Mouse (Mus musculus): ENCODE results near the gene C330021F23Rik. TPM values are rescaled to one million over a fixed set of nuclear protein-coding genes. Genes with fewer than 3 reads are reported as not detected.

Gene C330021F23Rik
- polyA plus RNA-seq, 1 experiment from 2014 or later: 0.91 TPM

DNA sequence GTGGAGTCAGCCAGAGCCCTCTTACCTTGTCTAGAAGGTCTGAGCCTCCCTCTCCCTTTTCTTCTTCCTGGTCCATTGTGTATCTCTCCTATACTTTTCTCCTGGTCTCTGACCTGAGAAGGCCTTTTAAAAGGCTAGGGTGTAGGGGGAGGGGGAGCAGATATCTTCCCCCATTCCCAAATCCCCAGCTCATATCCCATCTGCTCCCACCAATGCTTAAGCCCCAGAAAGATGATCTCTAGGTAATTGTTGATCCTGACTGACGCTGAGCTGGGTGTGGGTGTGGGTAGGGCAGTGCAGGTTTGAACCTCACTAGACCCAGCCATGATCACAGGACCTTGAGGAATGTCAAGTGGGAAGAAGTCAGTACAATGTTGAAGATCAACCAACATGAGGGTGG is 57.7 kb downstream of the C330021F23Rik start, which contains the start of gene Pcp2:
Pcp2 (minus strand) TSS at position 101 of the 400 bp plus-strand sequence.
- H3K4me3 ChIP-seq (ENCODE audit: low read depth, low read length): no peak within 1 kb of the TSS
- no peak for TF ChIP-seq CTCF (IDR thresholded peaks at IDR 0.05; ENCODE audit: low read depth)
- DNase-seq (no peak), ATAC-seq (ENCODE audit: insufficient read depth) (no peak)
- H3K4me1 ChIP-seq (ENCODE audit: insufficient read depth): no peaks in the 10 kb centered on the region
- 0 out of 2 replicates have a peak, but pooled peaks cover 5% of the 10 kb centered on the region for H3K27me3 ChIP-seq (ENCODE audit: insufficient read depth, low read length)
- H3K9me3 ChIP-seq (ENCODE audit: low read depth, low read length): no peaks in the 10 kb centered on the region
- H3K4me2 ChIP-seq: no peak within 1 kb of the TSS
- H3K9ac ChIP-seq: no peak within 1 kb of the TSS
- no peaks in the 10 kb centered on the region for H3K36me3 ChIP-seq (ENCODE audit: insufficient read depth)
- no peak within 1 kb of the TSS for H3K27ac ChIP-seq (ENCODE audit: low read depth)
- 64% methylated on average over 1 of the region's 1 CpGs for WGBS

DNA sequence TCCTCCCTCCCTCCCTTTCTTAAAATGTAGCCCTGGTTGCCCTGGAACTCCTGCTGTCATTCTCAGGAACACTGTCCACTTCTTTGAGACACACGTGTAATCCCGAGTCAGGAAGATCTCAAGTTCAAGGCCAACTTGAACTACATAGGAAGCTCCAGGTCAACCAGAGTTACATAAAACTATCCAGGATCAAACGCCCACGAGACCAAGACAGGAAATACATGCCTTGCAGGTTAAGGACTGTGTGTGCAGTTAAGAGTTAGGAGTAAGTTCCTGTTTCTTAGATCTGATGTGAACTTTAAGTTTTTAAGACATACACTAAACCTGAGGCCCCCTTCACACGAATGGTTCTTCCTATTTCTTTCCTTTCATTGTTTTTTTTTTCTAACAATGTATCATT is 59.2 kb downstream of the C330021F23Rik start:
- 45% methylated on average over 5 of the region's 5 CpGs for WGBS
- Histone ChIP-seq H3K4me1 (ENCODE audit: insufficient read depth) (no peaks in the 10 kb centered on the region), H3K9ac (no peak overlapping the region), H3K27ac (ENCODE audit: low read depth) (no peak overlapping the region), H3K4me3 (ENCODE audit: low read depth, low read length) (no peak overlapping the region), H3K36me3 (ENCODE audit: insufficient read depth) (no peaks in the 10 kb centered on the region), H3K4me2 (no peak overlapping the region), H3K9me3 (ENCODE audit: low read depth, low read length) (no peaks in the 10 kb centered on the region), H3K27me3 (ENCODE audit: insufficient read depth, low read length) (0 out of 2 replicates have a peak, but pooled peaks cover 5% of the 10 kb centered on the region)
- no peak for TF ChIP-seq CTCF (IDR thresholded peaks at IDR 0.05; ENCODE audit: low read depth)
- no peak for ATAC-seq (ENCODE audit: insufficient read depth)
- DNase-seq: no peak

DNA sequence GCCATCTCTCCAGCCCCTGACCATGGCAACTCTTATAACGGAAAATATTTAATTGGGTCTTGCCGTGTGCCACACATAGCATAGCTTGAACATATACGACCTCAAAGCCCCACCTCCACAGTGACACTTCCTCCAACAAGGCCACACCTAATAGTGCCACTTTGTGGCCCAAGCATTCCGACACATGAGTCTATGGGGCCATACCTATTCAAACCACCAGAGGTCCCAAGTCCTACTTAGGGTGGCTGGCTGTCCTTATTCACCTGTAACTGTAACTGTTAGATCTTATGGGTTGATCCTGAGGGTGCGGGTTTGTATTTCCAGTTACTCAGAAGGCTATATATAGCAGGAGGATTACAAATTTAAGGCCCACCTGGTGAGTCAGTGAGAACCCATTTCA is 60.2 kb downstream of the C330021F23Rik start:
- peak; percentile 43 for DNase-seq
- Histone ChIP-seq H3K27me3 (ENCODE audit: insufficient read depth, low read length) (0 out of 2 replicates have a peak, but pooled peaks cover 5% of the 10 kb centered on the region), H3K4me2 (no peak overlapping the region), H3K36me3 (ENCODE audit: insufficient read depth) (no peaks in the 10 kb centered on the region), H3K27ac (ENCODE audit: low read depth) (no peak overlapping the region), H3K4me3 (ENCODE audit: low read depth, low read length) (no peak overlapping the region), H3K4me1 (ENCODE audit: insufficient read depth) (no peaks in the 10 kb centered on the region), H3K9ac (no peak overlapping the region), H3K9me3 (ENCODE audit: low read depth, low read length) (no peaks in the 10 kb centered on the region)
- no peak for ATAC-seq (ENCODE audit: insufficient read depth)
- 29% methylated on average over 5 of the region's 5 CpGs for WGBS
- TF ChIP-seq CTCF (IDR thresholded peaks at IDR 0.05; ENCODE audit: low read depth): peak; percentile 60

DNA sequence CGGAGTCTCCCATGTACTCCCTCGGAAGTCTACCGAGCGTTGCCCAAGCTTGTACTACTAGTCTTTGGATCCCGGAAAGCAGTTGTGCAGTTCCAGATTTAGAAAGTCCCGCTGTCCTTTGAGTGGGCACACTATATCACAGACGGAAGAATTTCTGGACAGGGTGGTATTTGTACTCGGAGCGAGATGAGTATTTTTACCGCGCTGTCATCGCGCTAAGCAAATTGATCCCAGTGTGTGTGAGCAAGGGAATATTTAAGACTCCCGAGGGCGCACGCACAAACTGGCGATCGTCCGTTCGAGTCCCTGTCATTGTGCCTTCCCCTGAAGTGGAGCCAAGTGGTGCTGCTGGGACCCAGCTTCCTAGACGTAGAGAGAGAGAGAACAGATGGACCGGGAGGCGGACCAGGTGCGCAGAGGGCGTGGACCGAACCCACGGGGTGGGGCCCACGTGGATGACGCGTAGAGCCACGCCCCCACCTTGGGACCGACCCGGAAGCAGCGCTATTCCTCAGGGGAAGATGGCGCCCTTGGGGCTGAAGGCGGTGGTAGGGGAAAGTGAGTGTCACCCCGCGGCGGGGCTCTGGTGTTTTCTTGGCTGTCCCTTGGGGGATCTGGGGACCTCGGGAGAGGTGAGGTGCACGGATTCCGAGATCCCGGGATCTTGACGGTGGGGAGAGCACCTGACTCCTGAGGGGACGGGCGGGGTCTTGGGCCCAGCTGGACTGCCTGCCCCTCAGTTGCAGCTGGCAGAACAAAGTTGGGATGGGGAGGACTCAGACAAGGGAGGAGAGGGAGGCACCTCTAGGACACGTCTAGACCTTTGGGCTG is 63.1 kb downstream of the C330021F23Rik start, which contains the start of gene Stxbp2:
Stxbp2 (plus strand) TSS at position 309 of the 831 bp plus-strand sequence.
- H3K4me2 ChIP-seq: peak within 1 kb of the TSS; percentile 62
- H3K9me3 ChIP-seq (ENCODE audit: low read depth, low read length): no peaks in the 10 kb centered on the region
- no peak for TF ChIP-seq CTCF (IDR thresholded peaks at IDR 0.05; ENCODE audit: low read depth)
- 0 out of 2 replicates have a peak, but pooled peaks cover 3% of the 10 kb centered on the region for H3K36me3 ChIP-seq (ENCODE audit: insufficient read depth)
- H3K27ac ChIP-seq (ENCODE audit: low read depth): no peak within 1 kb of the TSS
- no peaks in the 10 kb centered on the region for H3K4me1 ChIP-seq (ENCODE audit: insufficient read depth)
- DNase-seq: peak; percentile 83
- peak; percentile 92 for ATAC-seq (ENCODE audit: insufficient read depth)
- H3K4me3 ChIP-seq (ENCODE audit: low read depth, low read length): peak within 1 kb of the TSS; percentile 59
- H3K9ac ChIP-seq: peak within 1 kb of the TSS; percentile 56
- 5% methylated on average over 47 of the region's 47 CpGs for WGBS
- H3K27me3 ChIP-seq (ENCODE audit: insufficient read depth, low read length): 0 out of 2 replicates have a peak, but pooled peaks cover 5% of the 10 kb centered on the region

DNA sequence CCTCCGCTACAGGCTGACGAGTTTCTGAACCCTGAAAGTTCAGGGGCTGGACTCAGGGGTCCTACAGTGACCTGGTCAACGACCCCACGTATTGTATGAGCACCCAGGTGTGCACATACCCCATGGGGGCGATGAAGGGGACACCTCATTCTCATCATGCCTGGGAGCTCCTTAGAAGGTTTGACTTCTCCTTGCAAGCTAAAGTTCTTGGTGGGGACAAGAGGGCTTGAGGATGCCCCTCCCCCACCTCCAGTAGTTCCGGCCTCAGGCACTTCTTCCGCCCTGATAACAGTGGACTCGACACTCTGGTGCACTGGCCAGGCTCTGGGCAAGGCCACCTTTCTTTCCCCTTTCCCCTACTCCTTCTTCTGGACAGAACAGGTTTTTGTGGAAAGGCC is 63.7 kb downstream of the C330021F23Rik start:
- H3K27me3 ChIP-seq (ENCODE audit: insufficient read depth, low read length): 0 out of 2 replicates have a peak, but pooled peaks cover 5% of the 10 kb centered on the region
- H3K4me2 ChIP-seq: peak overlapping the region; percentile 62
- ATAC-seq (ENCODE audit: insufficient read depth) (peak; percentile 13; the same call in 1 of the 2 replicates), DNase-seq (no peak)
- H3K4me1 ChIP-seq (ENCODE audit: insufficient read depth): no peaks in the 10 kb centered on the region
- H3K36me3 ChIP-seq (ENCODE audit: insufficient read depth): 0 out of 2 replicates have a peak, but pooled peaks cover 6% of the 10 kb centered on the region
- H3K9me3 ChIP-seq (ENCODE audit: low read depth, low read length): no peaks in the 10 kb centered on the region
- peak overlapping the region; percentile 56 for H3K9ac ChIP-seq
- no peak overlapping the region for H3K27ac ChIP-seq (ENCODE audit: low read depth)
- H3K4me3 ChIP-seq (ENCODE audit: low read depth, low read length): peak overlapping the region; percentile 59
- no peak for TF ChIP-seq CTCF (IDR thresholded peaks at IDR 0.05; ENCODE audit: low read depth)
- WGBS: 16% methylated on average over 8 of the region's 8 CpGs

Other genes with a start within 250 kb of the C330021F23Rik start
- 0.27 and 0.43 TPM in 2 replicates for gene A430078G23Rik, start 214.6 kb upstream of the C330021F23Rik start, polyA plus RNA-seq (2014; fragmentation: Nextera tagmentation; extraction: Ambion mirVana)
- gene Arhgef18, start 175.0 kb upstream of the C330021F23Rik start, polyA plus RNA-seq (2014; fragmentation: Nextera tagmentation; extraction: Ambion mirVana): 7.8 TPM in 2 replicates
- 3.9 and 4.4 TPM in 2 replicates for gene Pex11g, start 100.3 kb upstream of the C330021F23Rik start, polyA plus RNA-seq (2014; fragmentation: Nextera tagmentation; extraction: Ambion mirVana)
- not detected in 2 replicates for gene Tex45, start 97.1 kb upstream of the C330021F23Rik start, polyA plus RNA-seq (2014; fragmentation: Nextera tagmentation; extraction: Ambion mirVana)
- 19.9 and 21.7 TPM in 2 replicates for gene Zfp358, start 74.9 kb upstream of the C330021F23Rik start, polyA plus RNA-seq (2014; fragmentation: Nextera tagmentation; extraction: Ambion mirVana)
- gene Mcoln1, start 67.5 kb upstream of the C330021F23Rik start, polyA plus RNA-seq (2014; fragmentation: Nextera tagmentation; extraction: Ambion mirVana): 38.3 and 39.9 TPM in 2 replicates
- 17.5 and 19.1 TPM in 2 replicates for gene Pnpla6, start 52.6 kb upstream of the C330021F23Rik start, polyA plus RNA-seq (2014; fragmentation: Nextera tagmentation; extraction: Ambion mirVana)
- gene Camsap3, start 19.3 kb downstream of the C330021F23Rik start, polyA plus RNA-seq (2014; fragmentation: Nextera tagmentation; extraction: Ambion mirVana): 6.8 and 7.5 TPM in 2 replicates
- 55.6 and 55.9 TPM in 2 replicates for gene Xab2, start 53.3 kb downstream of the C330021F23Rik start, polyA plus RNA-seq (2014; fragmentation: Nextera tagmentation; extraction: Ambion mirVana)
- gene Pet100, start 53.6 kb downstream of the C330021F23Rik start, polyA plus RNA-seq (2014; fragmentation: Nextera tagmentation; extraction: Ambion mirVana): 79.4 and 92.1 TPM in 2 replicates
- not detected in 2 replicates for gene Pcp2, start 57.6 kb downstream of the C330021F23Rik start, polyA plus RNA-seq (2014; fragmentation: Nextera tagmentation; extraction: Ambion mirVana)
- 61.4 and 64.0 TPM in 2 replicates for gene Stxbp2, start 63.0 kb downstream of the C330021F23Rik start, polyA plus RNA-seq (2014; fragmentation: Nextera tagmentation; extraction: Ambion mirVana)
- gene Retn, start 87.8 kb downstream of the C330021F23Rik start, polyA plus RNA-seq (2014; fragmentation: Nextera tagmentation; extraction: Ambion mirVana): 0.20 TPM in 1 of 2 replicates, not detected in the other
- 0.79 and 0.87 TPM in 2 replicates for gene Mcemp1, start 97.8 kb downstream of the C330021F23Rik start, polyA plus RNA-seq (2014; fragmentation: Nextera tagmentation; extraction: Ambion mirVana)
- 11.1 and 11.9 TPM in 2 replicates for gene Fcor, start 104.4 kb downstream of the C330021F23Rik start, polyA plus RNA-seq (2014; fragmentation: Nextera tagmentation; extraction: Ambion mirVana)
- gene Trappc5, start 108.3 kb downstream of the C330021F23Rik start, polyA plus RNA-seq (2014; fragmentation: Nextera tagmentation; extraction: Ambion mirVana): 29.7 and 31.0 TPM in 2 replicates
- 0.18 and 0.32 TPM in 2 replicates for gene Fcer2a, start 126.2 kb downstream of the C330021F23Rik start, polyA plus RNA-seq (2014; fragmentation: Nextera tagmentation; extraction: Ambion mirVana)
- 0.66 TPM in 1 of 2 replicates, not detected in the other for gene Clec4g, start 152.7 kb downstream of the C330021F23Rik start, polyA plus RNA-seq (2014; fragmentation: Nextera tagmentation; extraction: Ambion mirVana)
- gene Cd209a, start 181.0 kb downstream of the C330021F23Rik start, polyA plus RNA-seq (2014; fragmentation: Nextera tagmentation; extraction: Ambion mirVana): 0.38 TPM in 2 replicates